Mouse (Mus musculus) megakaryocyte-erythroid progenitor cell, adult 5-6 weeks (primary cell): Measurements from ENCODE around the gene Ccdc88a. TPM values are rescaled to one million over a fixed set of nuclear protein-coding genes. Genes with fewer than 3 reads are reported as not detected.

Experiments used
- ATAC-seq: replicated peaks from 2 replicates; pipeline ENCODE4 v1.8.0; 2016; ENCODE audit warnings: mild to moderate bottlenecking, inconsistent platforms; ENCODE audit not compliant: severe bottlenecking, poor library complexity, low FRiP score, low TSS enrichment
- total RNA-seq, 2 experiments: library from RNA; stranded (forward) in 1 of 2; stranded (reverse) in 1 of 2; fragments of 200-1000, 215-1000 nt in 1 of 2; fragments of >200 nt in 1 of 2; fragmentation: Nextera tagmentation in 1 of 2; gene quantifications; 2 replicates each; pipeline ENCODE4 v1.2.3; 2014 to 2017

The Ccdc88a gene
- 24.7 and 30.4 TPM in 2 replicates for total RNA-seq (2014; fragmentation: Nextera tagmentation)
- total RNA-seq (2017), result 49.5 and 53.0 TPM in 2 replicates

DNA sequence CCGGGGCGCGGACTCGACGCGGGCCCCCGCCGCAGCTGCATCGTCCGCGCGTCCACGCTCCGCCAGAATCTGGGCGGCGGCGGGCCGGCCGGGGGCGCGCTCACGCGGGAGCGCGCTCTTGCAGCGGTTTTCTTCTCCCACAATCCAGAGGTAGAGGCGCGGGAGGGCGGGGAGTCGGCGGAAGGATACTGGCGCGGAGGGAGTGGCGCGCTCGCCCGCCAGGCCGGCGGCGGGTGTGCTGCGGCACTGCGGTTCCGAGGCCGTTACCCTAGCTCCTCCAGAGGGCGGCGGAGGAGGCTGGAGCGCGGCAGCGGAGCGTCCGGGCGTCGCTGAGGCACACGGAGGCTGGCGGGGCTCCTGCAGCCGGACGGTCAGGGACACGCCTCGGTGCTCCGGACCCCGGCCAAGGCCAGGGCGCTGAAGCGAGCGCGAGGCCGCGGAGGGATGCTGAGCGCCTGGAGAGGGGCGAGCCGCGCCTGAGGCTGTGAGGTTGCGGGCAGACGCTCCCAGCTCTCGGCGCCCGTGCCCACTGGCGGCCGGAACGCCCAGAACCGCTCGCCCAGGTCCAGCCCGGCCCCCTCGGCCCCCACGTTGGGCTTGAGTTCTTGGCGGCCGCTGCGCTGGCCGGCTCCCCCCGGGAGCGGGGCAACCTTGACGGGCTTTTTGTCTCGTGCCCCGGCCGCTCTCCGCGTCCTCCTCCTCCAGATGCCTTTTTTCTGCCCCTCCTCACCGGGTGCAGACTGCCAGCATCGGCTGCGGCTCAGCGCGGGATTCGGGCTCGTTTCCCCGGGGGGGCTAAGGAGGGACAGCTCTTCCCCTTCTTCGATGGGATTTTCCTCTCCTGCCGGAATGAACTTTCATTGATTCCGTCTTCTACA, at the start of gene Ccdc88a:
Gene Ccdc88a (plus strand): TSS at position 263 of the 878 bp plus-strand sequence.
- ATAC-seq, result peak; percentile 85

DNA sequence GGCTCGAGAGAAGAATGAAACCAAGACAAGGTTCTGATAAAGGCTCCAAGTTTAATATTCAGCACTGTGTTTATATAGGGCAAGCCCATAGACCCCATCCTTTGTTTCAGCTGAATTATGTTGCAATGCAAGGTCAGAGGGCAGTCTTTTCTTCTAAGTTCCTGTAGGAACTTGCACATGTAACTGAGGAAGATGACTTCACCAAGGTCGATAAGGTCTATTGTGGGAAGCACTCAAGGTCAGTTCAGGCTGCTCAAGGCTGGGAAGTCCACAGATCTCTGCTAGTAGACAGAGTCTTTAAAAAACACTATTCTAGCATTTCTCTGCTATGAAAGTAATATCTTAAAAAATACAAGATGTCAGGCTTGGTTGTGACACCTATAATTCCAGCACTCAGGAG, 38.0 kb upstream of the Ccdc88a start:
- ATAC-seq, result no peak

DNA sequence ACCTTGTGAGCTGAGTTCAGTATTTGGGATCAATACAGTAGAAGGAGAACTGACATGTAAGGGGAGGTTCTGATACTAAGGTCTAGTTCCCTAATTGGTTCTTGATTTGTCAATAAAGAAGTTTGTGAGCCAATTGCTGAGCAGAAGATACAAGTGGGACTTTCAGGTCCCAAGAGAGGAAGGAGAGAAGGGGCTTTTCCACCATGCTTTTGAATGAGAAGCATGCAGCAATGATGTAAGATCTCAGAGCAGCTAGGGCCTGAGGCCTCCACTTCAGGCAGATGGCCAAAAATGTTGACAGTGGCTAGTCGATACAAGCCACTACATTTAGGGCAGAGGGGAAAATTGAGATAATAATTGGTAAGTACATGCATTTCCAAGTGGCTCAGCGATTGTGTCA, 32.2 kb upstream of the Ccdc88a start:
- no peak for ATAC-seq

DNA sequence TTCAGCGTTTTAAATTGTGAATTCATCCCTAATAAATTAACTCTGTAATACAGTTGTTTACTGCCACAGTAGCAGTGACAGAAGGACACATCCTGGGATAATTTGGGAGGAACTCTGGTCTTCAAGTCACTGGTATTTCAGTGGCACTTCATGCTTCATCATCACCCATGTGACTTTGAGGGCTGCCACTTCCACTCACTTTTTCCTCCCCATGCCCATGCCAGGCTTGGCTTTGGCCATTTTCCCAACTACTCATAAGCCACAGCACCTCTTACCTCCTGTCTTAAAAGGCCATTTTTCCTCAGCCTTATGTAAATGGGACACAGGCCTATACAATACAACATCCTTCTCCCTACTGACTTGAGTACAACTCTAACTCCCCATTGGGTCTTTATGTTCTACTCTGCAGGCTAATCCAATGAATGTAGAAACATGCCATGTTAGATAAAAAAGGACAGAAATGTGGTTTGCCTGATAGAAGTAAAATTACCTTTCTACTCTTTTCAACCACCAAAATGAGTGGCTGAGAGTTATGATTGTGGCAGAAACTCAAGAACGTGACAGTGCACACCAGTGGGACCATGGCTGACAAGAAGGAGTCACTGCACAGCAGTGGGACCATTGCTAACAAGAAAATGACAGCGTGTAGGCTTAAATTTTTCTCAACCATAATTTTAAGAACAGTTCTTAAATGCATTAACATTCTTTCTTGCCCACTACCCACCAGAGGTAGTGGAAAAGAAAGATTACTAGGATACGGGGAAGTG, 28.4 kb upstream of the Ccdc88a start:
- no peak for ATAC-seq

DNA sequence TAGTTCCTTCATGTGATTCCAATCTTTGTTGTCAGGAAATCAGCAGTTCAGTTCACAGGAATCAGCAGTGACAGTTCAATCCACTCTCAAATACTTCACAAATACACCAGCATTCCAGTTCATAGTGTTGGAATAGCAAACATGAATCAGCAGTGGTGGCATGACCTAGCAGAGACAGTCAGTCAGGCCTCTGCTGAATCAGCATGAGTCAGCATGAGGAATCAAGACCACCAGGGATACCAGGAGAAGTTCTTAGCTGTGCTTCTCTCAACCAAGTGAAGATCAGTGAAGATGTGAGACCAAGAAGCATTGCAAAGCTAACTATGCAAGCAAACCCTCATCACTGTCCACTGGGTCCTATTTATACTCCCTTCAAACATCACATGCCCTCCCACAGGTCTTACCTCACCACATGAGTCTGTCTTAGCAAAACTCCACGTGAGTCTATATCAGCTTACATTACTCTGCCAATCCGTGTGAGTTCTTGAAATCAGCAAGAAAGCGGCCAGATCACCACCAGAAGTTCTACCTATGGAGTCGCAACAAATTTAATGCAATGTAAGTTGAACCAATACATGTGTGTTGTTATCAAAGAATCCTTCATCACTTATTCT, 27.7 kb upstream of the Ccdc88a start:
- ATAC-seq, result no peak

DNA sequence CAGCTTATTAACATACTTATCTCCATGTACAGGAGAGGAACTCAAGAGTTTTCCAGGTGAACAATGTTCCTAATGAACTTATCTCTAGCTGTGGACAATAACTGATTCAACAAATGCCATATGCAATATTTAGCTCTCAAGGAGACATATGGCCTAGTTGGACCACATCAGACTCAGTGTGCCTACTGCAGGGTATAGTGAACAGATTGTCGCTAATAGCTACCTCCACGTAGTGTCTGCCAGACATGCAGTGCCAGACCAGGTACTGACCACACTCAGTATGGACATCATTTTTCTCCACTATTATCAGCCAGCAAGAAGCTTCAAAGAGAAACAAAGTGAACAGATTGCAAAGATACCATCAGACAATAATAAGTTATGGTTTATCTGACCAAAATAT, 22.6 kb upstream of the Ccdc88a start:
- ATAC-seq, result no peak

DNA sequence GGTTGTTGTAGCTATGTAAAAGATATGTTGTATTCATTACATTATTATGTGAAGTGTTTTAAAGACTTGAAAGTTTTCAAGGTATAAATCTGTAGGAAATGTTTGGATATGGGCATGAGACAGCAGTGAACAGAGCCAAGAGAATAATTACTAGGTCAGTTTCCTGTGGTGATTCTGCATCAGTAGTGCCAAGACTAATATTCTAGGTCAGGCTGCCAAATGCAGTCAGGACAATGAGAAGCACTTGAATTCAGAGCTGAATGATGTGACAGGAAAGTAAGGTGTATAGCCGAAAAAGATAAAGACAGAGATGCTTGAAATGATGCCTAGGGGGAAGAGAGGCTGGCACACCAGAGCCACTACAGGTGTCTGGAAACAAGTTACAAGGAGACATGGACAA, 21.2 kb upstream of the Ccdc88a start:
- no peak for ATAC-seq

DNA sequence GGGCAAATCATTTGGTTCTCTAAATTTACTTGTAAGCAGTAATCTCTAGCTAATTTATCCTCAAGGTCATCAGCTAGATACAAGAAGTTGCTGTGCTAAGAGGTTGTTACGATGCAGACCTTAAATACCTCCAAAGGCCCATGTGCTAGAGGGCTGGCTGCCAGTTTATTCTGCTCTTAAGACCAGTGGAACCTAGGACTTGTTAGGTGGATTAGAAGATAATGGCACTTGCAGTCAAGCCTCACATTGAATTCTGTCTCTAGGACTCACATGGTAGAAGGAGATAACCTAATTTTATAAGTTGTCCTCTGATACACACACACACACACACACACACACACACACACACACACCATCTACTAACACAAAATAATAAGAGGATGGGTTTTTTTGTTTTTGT, 5.3 kb upstream of the Ccdc88a start:
- ATAC-seq, result peak; percentile 66

DNA sequence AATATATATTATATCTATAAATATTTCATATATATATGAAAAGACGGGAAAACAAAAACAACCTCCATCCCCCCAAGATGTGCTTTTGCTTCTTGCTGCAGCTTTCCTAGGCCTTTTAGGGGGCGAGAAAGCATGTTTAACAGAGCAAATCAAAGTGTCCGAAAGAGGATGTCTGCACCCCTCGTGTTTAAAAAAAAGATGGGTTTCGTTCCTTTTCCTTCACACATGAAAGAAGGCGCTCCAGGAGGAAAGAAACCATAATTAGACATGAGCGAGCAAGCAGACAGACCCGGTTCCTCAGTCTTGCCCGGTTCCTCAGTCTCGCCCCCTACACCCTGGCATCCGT, 435 bp upstream of the Ccdc88a start:
- no peak for ATAC-seq

DNA sequence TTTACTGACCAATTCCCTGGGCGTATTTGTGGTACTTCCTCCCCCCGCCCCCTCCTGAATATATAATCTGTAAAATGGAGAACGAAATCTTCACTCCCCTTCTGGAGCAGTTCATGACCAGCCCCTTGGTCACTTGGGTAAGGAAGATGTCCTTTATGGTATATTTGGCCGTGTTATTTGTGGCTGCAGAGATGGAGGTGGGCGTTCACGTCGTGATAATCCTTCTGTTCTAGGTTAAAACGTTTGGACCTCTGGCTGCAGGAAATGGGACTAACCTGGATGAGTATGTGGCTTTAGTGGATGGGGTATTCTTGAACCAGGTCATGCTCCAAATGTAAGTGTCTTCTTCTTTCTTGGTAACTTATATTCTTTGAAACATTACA, 807 bp downstream of the Ccdc88a start:
- peak; percentile 11; the same call in 1 of the 2 replicates for ATAC-seq

DNA sequence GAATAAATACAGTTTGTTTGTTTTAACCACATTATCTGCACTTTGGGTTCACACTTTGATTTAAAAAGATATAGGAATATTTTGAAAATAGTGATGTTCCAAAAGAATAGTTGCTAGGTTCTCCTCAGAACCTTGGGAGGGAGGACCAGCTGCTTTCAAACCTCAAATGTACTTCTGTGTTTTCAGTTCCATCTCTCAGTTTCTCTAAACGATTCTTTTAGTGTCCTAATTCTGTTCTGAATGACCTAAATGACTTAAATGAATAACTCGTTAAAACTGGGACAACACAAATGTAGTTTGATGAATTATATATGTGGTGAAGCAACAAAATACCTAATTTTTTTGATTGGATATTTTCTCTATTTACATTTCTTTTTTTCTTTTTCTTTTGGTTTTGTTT, 3.2 kb downstream of the Ccdc88a start:
- ATAC-seq, result no peak

DNA sequence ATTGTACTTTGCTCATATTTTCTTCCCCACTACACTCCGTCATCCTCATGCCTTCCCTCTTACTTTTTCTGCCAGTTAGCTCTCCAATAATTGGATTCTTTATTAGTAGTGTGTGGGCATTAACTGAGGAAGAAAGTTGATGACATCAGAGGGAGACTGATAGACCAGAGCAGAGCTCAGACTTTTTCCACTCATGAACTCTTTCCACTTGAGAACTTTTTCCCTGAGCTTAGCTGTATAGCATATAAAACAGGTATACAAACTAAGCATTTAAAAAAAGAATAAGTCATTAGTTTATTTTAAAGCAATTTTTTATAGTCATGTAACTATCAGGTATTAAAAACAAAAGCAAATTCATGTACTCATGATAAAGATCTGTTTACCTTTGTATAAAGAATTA, 5.3 kb downstream of the Ccdc88a start:
- ATAC-seq, result no peak

DNA sequence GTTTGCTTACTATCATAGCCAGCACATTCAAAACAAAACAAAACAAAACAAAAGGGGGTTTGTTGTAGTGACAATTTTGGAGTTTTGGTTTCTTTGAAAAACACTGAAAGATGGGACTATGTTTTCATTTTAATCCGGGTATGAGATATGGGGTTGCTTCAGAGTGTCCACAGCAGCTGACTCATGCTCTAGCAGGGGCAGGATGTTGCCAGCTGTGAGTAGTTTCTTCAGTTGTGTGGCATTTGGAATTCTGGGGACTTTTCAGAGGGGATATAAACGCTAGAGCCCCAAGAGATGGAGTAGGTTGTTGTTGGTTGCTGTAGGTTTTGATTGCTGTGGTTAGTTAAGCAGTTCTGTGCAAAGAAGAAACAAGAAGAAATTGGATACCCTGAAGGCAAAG, 10.0 kb downstream of the Ccdc88a start:
- no peak for ATAC-seq

DNA sequence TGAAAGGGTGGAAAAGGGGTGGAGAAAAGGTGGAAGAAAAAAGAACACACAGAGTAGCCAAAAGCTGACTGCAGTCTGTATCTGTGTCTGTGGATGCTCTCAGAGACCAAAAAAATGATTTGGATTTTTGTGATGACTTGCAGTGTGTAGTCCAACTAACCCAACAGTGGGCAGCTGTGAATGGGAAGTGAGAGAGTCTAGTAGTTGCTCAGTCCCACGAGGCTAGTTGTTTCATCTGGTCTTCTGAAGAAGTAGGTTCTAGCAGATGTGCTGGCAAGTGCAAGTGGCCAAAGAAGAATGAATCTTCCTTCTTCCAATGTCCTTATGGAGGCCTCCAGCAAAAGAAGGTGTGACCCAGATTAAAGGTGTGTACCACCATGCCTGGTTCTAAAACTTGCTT, 10.5 kb downstream of the Ccdc88a start:
- ATAC-seq, result no peak

DNA sequence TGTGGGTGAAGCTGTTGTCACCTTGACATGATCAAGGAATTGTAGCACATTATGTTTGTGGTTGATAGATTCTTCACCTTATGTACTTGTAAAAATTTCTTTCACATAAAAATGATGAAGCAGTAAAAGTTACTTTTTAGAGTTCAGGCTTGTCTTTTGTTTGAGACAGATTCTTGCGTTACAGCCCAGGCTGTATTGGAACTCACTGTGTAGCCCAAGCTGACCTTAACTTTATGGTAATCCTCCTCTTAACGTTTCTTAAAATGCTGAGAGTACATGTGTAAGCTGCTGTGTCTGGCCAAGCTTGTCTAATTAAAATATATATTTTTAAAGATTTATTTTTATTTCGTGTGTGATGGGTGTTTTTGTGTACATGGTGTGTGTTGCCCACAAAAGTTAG, 11.2 kb downstream of the Ccdc88a start:
- ATAC-seq, result no peak

DNA sequence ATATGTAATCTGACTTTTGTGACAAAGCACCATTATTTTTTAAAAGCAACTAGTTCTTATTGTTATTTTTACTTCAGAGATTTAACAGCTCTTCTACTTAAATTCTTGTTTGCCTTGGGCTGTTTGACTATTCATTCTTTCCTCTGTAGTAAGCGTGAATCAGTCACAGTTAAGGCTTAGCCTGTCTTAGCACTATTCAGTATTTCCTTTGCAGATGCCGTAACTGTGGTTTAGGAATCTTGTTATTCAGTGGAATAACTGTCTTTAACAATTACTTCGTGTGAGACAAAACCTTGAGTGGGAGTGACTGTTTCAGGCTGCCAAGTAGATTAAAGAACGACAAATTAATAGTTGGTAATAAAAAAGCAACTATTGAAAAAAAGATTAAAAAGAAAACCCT, 16.5 kb downstream of the Ccdc88a start:
- ATAC-seq, result no peak

DNA sequence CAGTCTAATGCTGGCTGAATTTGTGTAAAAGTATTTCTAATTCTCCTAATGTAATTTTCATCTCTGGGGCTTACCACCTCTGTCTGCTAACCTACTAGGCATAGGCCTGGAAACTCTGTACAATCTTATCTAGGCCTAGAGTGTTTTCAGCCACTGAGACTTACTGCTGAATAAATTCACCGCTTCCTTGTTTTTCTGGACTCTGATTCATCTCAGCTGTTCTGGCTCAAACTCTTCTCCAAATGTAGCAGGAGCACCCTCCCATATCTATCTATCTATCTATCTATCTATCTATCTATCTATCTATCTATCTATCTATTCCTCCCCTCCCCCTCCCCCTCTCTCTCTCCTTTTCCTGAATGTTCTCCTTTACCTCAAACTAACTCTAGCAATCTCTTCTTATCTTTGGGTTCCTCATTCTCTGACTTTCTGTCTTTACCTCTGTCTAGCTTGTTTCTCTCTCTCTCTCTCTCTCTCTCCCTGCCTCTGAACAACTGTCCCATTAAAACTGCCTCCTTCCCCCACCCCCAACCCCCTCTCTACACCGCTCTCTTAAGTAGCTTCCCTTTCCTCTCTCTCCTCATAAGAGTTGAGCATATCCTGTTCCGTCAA, 21.8 kb downstream of the Ccdc88a start:
- ATAC-seq, result no peak

DNA sequence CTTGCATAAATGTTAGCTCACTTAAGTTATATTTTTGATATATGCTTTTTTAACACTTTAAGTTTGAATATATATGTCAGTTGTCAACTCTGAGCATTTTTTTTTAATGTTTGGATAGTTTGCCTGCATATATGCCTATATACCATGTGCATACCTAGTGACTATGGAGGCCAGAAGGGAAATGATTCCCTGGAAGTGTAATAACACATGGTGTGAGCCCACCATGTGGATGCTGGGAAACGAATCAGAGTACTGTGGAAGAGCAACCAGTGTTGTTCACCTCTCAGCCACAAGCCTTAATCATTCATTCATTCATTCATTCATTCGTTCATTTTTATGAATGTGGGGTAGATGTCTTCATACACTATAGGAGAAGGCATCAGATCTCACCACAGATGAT, 26.9 kb downstream of the Ccdc88a start:
- ATAC-seq, result no peak

DNA sequence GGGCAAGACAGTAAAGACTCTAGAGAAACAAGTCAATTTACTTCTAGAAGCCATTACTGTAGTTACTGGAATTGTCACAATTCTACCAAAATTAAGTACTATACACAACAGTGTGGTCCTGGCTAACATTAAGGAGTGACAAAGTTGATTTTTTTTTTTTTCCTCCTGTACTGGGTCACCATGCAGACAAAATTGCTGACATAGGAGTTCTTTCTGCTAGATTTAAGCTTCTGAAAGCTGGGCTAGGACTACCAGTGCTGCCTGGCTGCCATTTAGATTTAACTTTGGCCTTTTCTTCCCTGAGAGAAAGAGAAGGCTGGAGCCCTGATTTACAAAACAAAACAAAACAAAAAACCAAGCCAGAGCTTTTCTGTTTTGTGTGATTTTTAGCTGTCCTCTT, 32.8 kb downstream of the Ccdc88a start:
- no peak for ATAC-seq

DNA sequence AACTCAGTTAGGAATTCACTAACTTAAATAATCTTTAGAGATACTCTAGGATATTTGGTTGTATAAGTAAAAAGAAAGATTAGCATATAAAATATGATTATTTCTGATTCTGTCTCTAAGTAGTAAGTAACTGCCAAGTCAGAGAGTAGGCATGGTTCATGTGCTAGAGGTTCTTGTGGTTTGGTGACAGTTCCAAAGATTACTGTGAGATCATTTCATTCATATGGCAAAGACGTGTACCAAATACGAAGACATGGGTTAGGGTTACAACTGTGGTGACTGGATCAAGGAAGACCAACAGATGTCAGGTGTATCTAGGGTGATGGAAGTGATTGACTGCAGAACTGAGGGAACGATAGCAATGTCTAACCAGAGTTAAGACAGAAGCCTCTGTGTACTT, 50.0 kb downstream of the Ccdc88a start:
- ATAC-seq, result peak; percentile 77
